Mouse (Mus musculus): ENCODE data around the gene Kcnd3. TPM values are rescaled to one million over a fixed set of nuclear protein-coding genes. Genes with fewer than 3 reads are reported as not detected.
A peak's percentile ranks its signal among the peaks of the same experiment; 100 is the strongest.
"Not testable (repeated sequence)": the region's sequence is repeated elsewhere in the genome, so short reads cannot be mapped to it uniquely, and the experiment has no call there.

Kcnd3 gene
- total RNA-seq, 2 experiments from 2014 or later, result 0.70 to 0.88 TPM

DNA sequence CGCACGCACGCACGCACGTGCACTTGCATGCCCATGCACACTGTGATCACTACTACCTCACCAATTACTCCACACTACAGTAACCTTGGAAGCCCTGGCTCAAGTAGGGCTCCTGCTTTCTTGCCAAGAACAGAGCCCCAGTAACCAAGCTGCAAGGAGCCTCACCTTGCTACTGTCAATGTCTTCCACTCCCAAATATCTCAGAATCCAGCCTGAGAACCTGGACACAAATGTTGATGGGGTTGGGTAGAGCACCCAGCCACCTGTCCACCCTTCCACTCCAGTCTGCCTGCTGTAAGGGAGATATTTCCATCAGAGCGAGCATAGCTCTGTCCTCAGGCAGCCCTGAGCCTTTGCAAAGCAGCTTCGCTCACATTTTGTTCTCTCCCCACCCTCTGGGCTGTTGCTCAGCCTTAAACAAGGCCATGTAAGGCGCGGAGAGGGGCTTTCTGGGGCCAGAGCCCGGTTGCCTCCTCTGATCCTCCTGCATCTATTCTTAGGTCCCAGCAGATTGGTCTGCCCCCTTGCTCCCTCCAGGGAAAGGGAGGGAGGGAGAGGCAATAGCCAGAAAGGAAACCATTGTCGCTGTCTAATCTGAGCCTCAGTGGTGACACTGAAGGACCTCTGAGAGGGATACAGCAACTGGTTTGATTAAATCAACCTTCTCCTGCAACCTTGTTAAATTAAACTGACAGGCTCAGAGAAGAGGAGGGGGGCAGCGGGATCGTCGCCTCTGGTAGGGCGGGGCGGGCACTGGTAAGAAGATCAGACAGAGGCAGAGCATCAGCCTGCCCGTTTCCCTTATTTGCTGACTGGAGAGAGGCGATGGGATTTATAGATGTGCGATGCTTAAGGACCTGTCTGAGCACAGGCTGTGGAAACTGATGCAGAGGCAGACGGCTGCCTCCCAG lies 243.6 kb downstream of the Kcnd3 start:
- DNase-seq (ENCODE audit: low spot score in 2 of 2), result no peak

DNA sequence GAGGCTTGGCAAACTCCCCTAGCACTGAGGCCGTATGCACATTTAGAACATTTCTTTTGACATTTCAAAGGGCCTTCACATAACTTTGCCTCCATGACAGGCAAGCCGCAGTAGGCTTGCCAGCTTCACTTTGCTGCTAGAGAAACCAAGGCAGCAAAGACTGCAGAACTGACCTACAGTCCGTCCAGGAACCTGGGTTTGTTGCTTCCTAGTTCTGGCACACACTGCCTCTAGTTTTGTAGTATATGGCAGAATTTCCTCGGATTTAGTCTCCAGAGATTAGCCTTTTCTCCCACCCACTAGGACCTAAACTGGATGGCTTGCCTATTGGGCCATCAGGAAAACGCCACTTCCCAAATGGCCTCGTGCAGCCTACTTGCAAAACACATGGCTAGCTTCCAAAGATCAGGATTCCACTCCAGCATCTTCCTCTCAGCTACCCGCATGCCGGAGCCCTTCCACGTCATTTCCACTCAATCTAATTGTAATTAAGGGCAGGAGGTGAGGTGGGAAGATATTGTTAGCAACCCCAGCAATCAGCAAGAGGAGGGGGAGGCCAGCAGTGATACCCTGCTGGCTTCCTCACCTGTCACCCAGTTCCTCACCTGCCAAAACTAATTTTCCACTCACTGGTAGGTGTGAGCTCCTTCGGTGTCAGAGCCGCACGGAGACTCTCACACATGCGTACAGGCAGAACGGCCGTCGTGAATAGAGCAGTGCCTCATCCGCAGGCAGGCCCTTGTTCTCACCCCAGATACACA lies 244.4 kb downstream of the Kcnd3 start:
- no peak for DNase-seq (ENCODE audit: low spot score in 2 of 2)

- DNase-seq (ENCODE audit: low spot score in 2 of 2), result no peak
Measured at GRCm38 (mm10) chr3:105697148-105697441, 245.0 kb downstream of the Kcnd3 start.

- no peak for DNase-seq (ENCODE audit: low spot score in 2 of 2)
Measured at GRCm38 (mm10) chr3:105698311-105698710, 246.2 kb downstream of the Kcnd3 start.

GRCm38 (mm10) chr3:105699241-105699933 lies 247.3 kb downstream of the Kcnd3 start:
- no peak for DNase-seq (ENCODE audit: low spot score in 2 of 2)

- DNase-seq (ENCODE audit: low spot score in 2 of 2), result not testable (repeated sequence)
Measured at GRCm38 (mm10) chr3:105700786-105701185, 248.7 kb downstream of the Kcnd3 start.

GRCm38 (mm10) chr3:105701399-105701798 lies 249.3 kb downstream of the Kcnd3 start:
- DNase-seq (ENCODE audit: low spot score in 2 of 2), result no peak

GRCm38 (mm10) chr3:105703571-105703970 lies 251.4 kb downstream of the Kcnd3 start:
- DNase-seq (ENCODE audit: low spot score in 2 of 2), result no peak

DNA sequence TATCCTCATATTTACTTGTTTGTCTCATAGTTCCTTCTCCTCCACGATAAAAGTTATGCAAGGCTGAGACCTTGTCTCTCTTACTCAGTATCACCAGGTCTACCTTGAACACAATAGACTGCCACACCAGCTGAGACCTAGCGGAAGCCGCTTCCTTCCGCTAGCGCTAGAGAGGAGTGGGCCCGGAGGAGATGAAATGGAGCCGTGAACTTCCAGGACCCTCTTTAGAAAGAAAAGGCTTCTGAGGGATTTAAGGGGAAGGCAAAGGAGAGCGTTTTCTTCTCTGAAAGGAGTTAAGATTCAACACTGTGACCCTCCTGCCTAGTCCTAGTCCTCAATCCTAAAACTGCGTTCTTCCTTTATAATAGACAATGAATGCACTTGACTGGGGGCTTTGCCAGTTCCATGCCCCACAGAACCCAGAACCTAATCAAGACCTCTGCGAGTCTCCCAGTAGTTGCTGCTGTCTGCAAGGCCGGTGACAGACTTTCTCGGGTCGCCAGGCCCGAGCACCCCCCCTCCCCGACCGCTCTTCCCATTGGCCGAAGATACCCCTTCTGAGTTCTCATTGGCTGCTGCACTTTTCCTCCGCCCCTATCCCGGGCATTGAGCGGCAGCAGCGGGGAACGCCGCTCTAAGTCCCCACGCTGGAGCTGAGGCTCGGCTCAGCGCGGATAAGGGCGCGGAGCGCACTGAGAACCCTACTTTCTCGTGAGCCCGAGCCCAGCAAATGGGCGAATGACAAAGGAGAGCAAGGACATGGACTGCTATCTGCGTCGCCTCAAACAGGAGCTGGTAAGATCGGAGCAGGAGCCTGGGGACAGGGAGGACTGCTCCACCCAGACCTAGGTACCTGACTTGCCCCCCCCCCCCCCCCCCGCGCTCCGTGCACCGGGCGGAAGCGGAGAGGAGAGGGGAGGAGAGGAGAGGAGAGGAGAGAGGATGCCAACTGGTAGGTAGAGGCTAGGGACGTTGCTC lies 252.2 kb downstream of the Kcnd3 start, which contains the start of gene Inka2:
Inka2 (plus strand) TSS at position 569 of the 978 bp plus-strand sequence.
- peak; percentile 52 to 76 for DNase-seq (ENCODE audit: low spot score in 2 of 2)

GRCm38 (mm10) chr3:105705061-105705549 lies 253.0 kb downstream of the Kcnd3 start:
- DNase-seq (ENCODE audit: low spot score in 2 of 2), result peak; percentile 56 to 74

DNA sequence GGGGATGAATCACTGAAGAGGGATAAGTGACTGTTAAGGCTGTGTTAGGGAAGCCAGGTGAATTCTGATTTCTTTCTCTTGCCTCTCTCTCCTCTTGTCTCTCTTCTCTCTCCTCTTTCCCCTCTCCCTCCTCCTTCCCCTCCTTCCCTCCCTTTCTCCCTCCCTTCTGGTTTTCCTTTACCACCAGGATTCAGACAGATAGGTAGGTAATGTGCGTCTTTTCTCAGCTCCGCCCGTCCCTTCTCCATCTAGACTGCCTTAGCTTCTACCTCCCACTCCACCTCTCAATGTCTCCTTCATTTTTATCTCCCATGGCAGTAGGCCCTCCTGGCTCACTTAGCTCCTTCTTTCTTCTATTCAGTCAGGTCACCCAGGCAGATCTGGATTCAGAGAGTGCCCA lies 253.4 kb downstream of the Kcnd3 start:
- DNase-seq (ENCODE audit: low spot score in 2 of 2), result no peak

DNA sequence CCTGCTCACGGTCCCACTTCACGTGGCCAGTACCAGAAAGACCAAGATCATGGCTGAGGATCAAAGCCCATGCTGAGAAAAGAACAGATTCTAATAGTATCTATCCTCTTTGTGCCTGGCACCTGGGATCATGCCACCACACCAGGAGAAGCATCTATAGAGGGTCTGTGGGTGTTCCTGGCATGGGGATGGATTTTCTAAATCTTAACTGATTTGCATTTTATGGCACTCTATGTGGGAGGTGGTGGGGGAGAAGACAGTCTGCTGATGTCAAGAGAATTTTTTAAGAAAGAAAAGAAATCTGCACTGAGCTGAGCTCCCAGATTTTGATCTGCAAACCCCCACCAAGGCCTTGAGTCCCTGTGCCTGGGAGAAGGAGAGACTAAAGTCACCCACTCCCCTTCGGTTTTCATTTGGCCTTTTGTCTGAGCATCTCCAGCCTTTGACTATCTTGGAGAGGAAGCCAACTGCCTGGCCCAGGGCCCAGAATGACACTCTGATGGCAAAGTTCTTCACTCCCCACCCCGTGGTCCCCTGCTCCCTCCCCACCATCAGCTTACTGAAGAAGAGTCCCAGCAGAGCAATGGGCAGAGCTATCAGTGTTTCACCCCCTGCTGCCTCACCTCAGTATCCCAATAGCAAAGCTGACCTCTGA lies 254.4 kb downstream of the Kcnd3 start:
- DNase-seq (ENCODE audit: low spot score in 2 of 2), result no peak

DNA sequence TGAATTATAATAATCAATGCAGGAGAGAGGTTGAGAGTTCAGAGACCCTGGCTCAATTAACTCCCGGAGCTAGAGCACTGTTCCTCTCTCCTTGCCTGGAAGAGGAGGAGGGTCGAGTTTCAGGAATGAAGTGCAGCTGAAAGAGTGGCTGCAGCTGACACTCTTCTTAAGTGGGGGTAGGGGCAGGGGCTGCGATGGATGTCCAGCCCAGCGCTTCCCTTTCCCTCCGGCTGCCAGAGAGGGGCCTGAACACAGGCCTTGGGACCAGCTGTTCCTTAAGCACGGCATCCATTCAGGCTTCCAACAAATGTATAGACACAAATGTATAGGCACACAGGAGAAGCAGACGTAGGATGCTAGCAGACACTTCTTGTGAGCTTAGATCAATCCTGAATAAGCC lies 255.5 kb downstream of the Kcnd3 start:
- no peak for DNase-seq (ENCODE audit: low spot score in 2 of 2)

DNA sequence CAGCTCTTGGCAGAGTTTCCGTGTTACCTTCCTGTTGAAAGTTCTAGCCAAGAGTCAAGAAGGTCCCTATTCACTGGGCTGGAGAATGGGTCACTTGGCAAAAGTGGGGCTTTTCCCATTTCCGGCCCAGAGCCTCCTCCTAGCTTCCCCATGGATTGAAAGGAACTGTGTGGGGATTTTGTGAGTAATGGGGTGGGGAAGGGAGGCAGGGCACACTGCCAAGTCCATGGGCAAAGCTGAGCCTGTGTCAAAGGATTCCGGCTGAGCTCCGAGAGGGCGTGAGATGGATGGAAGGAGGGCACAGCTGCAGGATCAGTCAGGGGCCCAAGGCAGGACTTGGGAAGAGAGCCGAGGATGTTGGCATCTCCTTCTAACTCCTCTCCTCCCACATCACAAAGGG lies 258.1 kb downstream of the Kcnd3 start:
- DNase-seq (ENCODE audit: low spot score in 2 of 2), result peak in 1 of 2 experiments; percentile 61

GRCm38 (mm10) chr3:105711741-105712140 lies 259.6 kb downstream of the Kcnd3 start:
- peak in 1 of 2 experiments; percentile 69 for DNase-seq (ENCODE audit: low spot score in 2 of 2)

DNA sequence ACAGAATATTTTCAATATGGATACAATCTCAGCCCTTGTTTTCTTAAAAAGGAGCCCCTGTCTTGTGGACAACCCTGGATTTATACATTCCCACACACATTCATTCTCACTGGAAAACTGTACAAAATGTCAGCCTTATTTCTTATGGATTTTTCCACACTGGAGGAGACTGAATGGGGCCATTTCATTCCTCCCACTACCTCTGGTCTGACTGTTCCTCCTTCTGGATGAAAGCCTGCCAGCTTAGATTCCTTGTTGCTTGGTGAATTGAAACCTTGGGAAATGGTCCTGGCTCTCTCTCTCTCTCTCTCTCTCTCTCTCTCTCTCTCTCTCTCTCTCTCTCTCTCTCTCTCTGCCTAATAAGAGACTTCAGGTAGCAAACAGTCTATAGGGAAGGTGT lies 260.7 kb downstream of the Kcnd3 start:
- no peak for DNase-seq (ENCODE audit: low spot score in 2 of 2)

DNA sequence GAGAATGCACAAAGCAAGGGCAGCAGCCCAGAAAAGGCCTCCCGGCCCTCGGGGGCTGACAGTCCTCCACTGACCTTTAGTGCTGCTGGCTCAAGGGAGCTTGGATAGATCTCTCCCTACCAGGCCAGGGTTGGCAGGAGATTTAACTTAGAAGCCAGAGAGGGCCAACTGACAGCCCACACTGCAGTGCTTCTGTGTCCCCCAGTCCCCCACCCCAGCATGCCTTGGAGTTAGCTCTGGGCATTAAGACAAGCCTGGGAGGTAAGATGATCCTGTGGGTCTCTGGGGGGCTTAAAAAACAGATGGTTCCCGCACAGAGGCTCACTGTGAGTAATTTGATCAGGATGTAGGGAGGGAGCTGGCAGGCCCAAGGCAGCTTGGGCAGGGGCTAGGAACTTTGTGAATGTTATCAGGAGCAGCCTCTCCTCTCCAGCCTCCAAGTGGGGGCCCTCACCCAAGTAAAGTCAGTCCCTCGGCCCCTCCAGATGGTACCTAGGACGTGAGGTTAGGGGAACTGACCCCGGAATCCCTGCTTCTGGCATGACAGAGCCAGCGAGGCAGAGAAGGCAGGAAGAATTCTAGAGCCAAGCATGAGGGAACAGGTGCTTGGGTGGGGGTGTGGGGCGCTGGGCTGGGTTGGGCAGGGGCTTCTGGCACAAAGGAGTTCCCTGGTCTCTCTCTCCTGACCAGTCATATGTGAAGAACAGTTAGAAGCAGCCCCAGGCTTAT lies 262.1 kb downstream of the Kcnd3 start:
- DNase-seq (ENCODE audit: low spot score in 2 of 2), result peak in 1 of 2 experiments; percentile 58

DNA sequence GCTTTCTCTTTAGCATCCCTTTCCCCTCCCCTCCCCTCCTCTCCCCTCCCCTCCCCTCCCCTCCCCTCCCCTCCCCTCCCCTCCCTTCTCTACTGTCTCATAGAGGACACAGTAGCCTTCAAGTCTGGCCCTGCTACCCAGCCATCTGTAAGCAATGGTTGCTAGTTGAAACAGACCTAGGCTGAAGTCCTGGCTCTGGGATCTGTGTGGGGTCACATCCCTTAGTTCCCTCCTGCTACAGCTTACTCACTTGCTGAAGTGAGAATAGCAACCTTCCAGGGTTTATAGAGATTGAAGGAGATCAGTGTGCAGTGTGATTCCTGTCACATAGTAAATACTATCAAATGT lies 262.7 kb downstream of the Kcnd3 start:
- no peak for DNase-seq (ENCODE audit: low spot score in 2 of 2)

- DNase-seq (ENCODE audit: low spot score in 2 of 2), result peak in 1 of 2 experiments; percentile 64
Measured at GRCm38 (mm10) chr3:105716353-105717000, 264.3 kb downstream of the Kcnd3 start.

All from gastrocnemius, postnatal 4 days (tissue).